Mouse (Mus musculus) neutrophil, adult 5-6 weeks (primary cell): ENCODE measurements around the gene Lmx1b. TPM values are rescaled to one million over a fixed set of nuclear protein-coding genes. Genes with fewer than 3 reads are reported as not detected.

Experiments
- ATAC-seq: fragments of 151-379, 151-347 bp; 2 replicates; pipeline ENCODE4 v1.8.0; 2017; ENCODE audit warnings: mild to moderate bottlenecking, moderate TSS enrichment; ENCODE audit not compliant: insufficient number of reproducible peaks, poor library complexity, low FRiP score, severe bottlenecking; ENCODE audit errors: extremely low read depth
- total RNA-seq: library from RNA; stranded (forward); fragments of 200-1000 nt; gene quantifications from 2 replicates; pipeline ENCODE4 v1.2.3, GENCODE M21; 2017

Lmx1b gene
- total RNA-seq, 1 experiment from 2014 or later, result not detected

GRCm38 (mm10) chr2:33592931-33593555 lies 47.3 kb downstream of the Lmx1b start:
- ATAC-seq, result no peak

- ATAC-seq, result no peak
Measured at GRCm38 (mm10) chr2:33589280-33589679, 51.0 kb downstream of the Lmx1b start.

- no peak for ATAC-seq
Measured at GRCm38 (mm10) chr2:33584937-33585910, 55.1 kb downstream of the Lmx1b start.

- no peak for ATAC-seq
Measured at GRCm38 (mm10) chr2:33583761-33584160, 56.5 kb downstream of the Lmx1b start.

GRCm38 (mm10) chr2:33583317-33583716 lies 57.0 kb downstream of the Lmx1b start:
- no peak for ATAC-seq

GRCm38 (mm10) chr2:33582457-33583060 lies 57.8 kb downstream of the Lmx1b start:
- no peak for ATAC-seq

- ATAC-seq, result no peak
Measured at GRCm38 (mm10) chr2:33581866-33582265, 58.4 kb downstream of the Lmx1b start.

GRCm38 (mm10) chr2:33581449-33581777 lies 58.9 kb downstream of the Lmx1b start:
- ATAC-seq, result no peak

GRCm38 (mm10) chr2:33580697-33581448 lies 59.4 kb downstream of the Lmx1b start:
- ATAC-seq, result no peak

- no peak for ATAC-seq
Measured at GRCm38 (mm10) chr2:33575406-33575805, 64.9 kb downstream of the Lmx1b start.

- ATAC-seq, result no peak
Measured at GRCm38 (mm10) chr2:33573075-33573474, 67.2 kb downstream of the Lmx1b start.

GRCm38 (mm10) chr2:33571219-33571824 lies 69.0 kb downstream of the Lmx1b start:
- ATAC-seq, result no peak

- ATAC-seq, result no peak
Measured at GRCm38 (mm10) chr2:33569698-33570097, 70.6 kb downstream of the Lmx1b start.

GRCm38 (mm10) chr2:33569240-33569639 lies 71.1 kb downstream of the Lmx1b start:
- ATAC-seq, result no peak

- no peak for ATAC-seq
Measured at GRCm38 (mm10) chr2:33565886-33566285, 74.4 kb downstream of the Lmx1b start.

GRCm38 (mm10) chr2:33564748-33565147 lies 75.6 kb downstream of the Lmx1b start:
- ATAC-seq, result no peak

GRCm38 (mm10) chr2:33559752-33560151 lies 80.6 kb downstream of the Lmx1b start:
- ATAC-seq, result no peak

- no peak for ATAC-seq
Measured at GRCm38 (mm10) chr2:33559334-33559733, 81.0 kb downstream of the Lmx1b start.

GRCm38 (mm10) chr2:33558233-33558632 lies 82.1 kb downstream of the Lmx1b start:
- peak; percentile 31; the same call in 1 of the 2 replicates for ATAC-seq
